Mouse (Mus musculus): Measurements from ENCODE around the gene Daam2. TPM values are rescaled to one million over a fixed set of nuclear protein-coding genes. Genes with fewer than 3 reads are reported as not detected.

The Daam2 gene
- total RNA-seq, 2 experiments from 2014 or later = not detected

Other genes with a start within 250 kb of the Daam2 start
- gene Mocs1, start 136.0 kb downstream of the Daam2 start, total RNA-seq (2015; ENCODE audit: low replicate concordance) = 128 and 146 TPM in 2 replicates
- 47.8 and 50.6 TPM in 2 replicates for gene Mocs1, start 136.0 kb downstream of the Daam2 start, total RNA-seq (2017; ENCODE audit: low replicate concordance)
- gene Kif6, start 50.8 kb upstream of the Daam2 start, total RNA-seq (2015; ENCODE audit: low replicate concordance) = not detected in 2 replicates
- gene Kif6, start 50.8 kb upstream of the Daam2 start, total RNA-seq (2017; ENCODE audit: low replicate concordance) = not detected in 2 replicates